Mouse (Mus musculus) cerebellum, postnatal 14 days (tissue): Measurements from ENCODE around the gene Slc8a1.

Experiments
- DNase-seq, 2 experiments: peaks; one replicate each; pipeline ENCODE4 v3.0.0; 2021; ENCODE audit warnings: mixed read lengths in 2 of 2

The Slc8a1 gene

GRCm38 (mm10) chr17:81335526-81335925 lies 402.7 kb downstream of the Slc8a1 start:
- DNase-seq = no peak
